Mouse (Mus musculus) G1E (cell line): ENCODE data around the gene Alg6.

ENCODE experiments used
- CTCF ChIP-seq: IDR thresholded peaks from 2 replicates; pipeline ENCODE4 v1.5.1; 2012; ENCODE audit warnings: low read depth, low read length, inconsistent platforms, mixed read lengths
- GATA2 ChIP-seq: IDR thresholded peaks from 2 replicates; pipeline ENCODE4 v1.6.1; 2012; ENCODE audit warnings: low read depth, low read length, inconsistent platforms, borderline replicate concordance

- TF ChIP-seq CTCF (no peak), GATA2 (no peak)
These were observed 2.4 kb downstream of the Alg6 start for GRCm38 (mm10) chr4:99717905-99718304.
